Mouse (Mus musculus) Patski (cell line): ENCODE measurements around the gene Gm20388. TPM values are rescaled to one million over a fixed set of nuclear protein-coding genes. Genes with fewer than 3 reads are reported as not detected.
A peak's percentile ranks its signal among the peaks of the same experiment; 100 is the strongest.

Experiments
- ATAC-seq: fragments of 100-300 bp; one replicate; pipeline ENCODE4 v1.8.0; 2021
- CTCF ChIA-PET: fragments of 350-600 bp; sonication (Branson Sonifier 250); formaldehyde crosslinking; loops from one replicate; lab custom pipeline; 2022; ENCODE audit warnings: inconsistent platforms; lab: Charles Lee
- POLR2A ChIA-PET: fragments of 350-600 bp; sonication (Branson Sonifier 250); formaldehyde crosslinking; loops from one replicate; lab custom pipeline; 2022; ENCODE audit warnings: antibody characterized with exemption, inconsistent platforms; lab: Charles Lee
- DNase-seq: peaks from one replicate; pipeline ENCODE4 v3.0.0-alpha.2; 2011; ENCODE audit warnings: low read depth, low spot score
- H3K27me3 ChIP-seq: fragments of 371-371 bp; one replicate; pipeline ENCODE4 v1.5.1; 2021
- CTCF ChIP-seq: fragments of 100-300 bp; IDR thresholded peaks from one replicate; pipeline ENCODE4 v1.5.1; 2021
- in situ Hi-C: fragments of 300-500 bp; cut with MboI; formaldehyde crosslinking; loops from 3 replicates; pipeline ENCODE4 v1.11.1; 2018; ENCODE audit warnings: low pct_unique_long_range_greater_than_20kb, mixed read lengths
- polyA plus RNA-seq: library from polyadenylated mRNA; unstranded; gene quantifications from one replicate; pipeline ENCODE4 v1.2.3, GENCODE M21; 2021

The Gm20388 gene
- polyA plus RNA-seq, 1 experiment from 2014 or later: 86.7 TPM

DNA sequence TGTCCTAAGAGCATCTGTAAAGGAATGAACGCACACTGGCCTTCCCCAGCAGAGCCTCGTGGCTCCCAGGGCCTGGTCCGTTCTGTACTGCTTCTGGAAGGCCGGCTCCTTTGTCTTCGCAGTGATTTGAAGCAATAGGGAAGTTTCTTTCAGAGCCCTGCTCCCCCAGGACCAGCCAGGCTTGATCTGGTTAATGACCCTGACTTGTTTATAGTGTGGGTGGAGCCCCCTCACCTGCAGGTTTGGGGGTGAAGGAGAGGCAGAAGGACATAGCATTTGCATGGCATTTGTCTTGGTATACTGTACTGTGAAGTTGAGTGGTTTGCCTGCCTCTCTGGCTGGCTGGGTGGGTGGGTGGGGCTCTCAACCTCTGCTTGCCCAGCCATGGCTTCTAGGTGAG, 833.8 kb downstream of the Gm20388 start:
- ChIA-PET POLR2A (no interaction called here), CTCF (no interaction called here)
- in situ Hi-C loops: no loop called here
- H3K27me3 ChIP-seq: no peaks in the 10 kb centered on the region
- no peak for DNase-seq
- no peak for ATAC-seq
- no peak for TF ChIP-seq CTCF

DNA sequence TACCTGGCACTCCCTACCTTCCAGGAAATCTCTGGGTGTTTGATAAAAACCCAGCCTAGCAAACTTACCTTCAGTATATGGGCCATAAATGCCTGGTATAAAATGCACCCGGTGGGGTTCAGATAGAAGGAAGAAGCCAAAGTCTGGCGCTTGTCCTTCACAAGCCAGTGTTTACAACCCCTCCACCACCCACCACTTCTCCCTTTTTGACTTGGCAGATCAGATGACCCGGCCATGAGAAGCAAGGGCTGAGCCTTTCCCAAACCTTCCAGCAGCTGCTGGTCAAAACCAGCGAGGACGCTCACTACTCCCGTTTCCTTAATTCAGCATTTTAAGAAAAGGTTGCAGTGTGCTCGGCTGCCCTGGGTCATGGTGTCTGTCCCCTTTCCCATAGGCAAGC, 834.6 kb downstream of the Gm20388 start:
- TF ChIP-seq CTCF: no peak

DNA sequence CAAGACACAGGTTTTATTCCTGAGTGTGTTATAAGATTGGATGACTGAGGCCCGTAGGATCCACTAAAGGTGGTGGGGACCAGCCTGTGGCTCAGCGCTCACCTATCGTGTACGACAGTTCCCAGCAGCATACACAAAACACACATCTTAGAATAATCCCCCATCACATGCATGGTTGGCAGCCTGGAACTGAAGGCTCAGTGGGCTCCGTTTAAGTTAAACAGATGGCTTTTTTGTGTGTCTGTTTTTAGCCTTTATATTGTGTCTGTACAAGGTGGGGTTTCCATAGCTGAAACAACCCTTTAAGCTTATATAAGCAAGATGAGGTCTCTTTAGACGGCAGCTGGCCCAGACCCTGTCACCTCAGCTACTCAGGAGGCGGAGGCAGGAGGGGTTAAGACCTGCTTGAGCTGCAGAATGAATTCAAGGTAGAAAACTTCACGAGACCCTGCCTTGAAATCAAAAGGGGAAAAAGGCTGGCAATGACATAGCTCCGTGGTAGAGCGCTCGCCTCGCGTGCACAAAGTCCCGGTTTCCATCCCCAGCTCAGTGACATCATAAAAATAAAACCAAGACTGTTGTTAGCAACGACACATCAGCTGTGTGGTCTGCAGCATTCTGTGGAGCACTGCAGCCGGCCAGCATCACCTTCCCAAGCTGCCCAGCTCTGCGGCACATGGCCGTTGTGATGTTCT, 835.5 kb downstream of the Gm20388 start:
- POLR2A ChIA-PET: no interaction called here
- H3K27me3 ChIP-seq: no peaks in the 10 kb centered on the region
- ATAC-seq (no peak), DNase-seq (no peak)
- no peak for TF ChIP-seq CTCF
- CTCF ChIA-PET: interaction anchor here (0.9 kb wide), 1 partner anchor 66 kb away, joined by 3 read pairs; no protein-coding TSS in a partner anchor
- in situ Hi-C loops: no loop called here

More for the DNA sequence above, 834.6 kb downstream of the Gm20388 start:
- in situ Hi-C loops: no loop called here
- ATAC-seq (no peak), DNase-seq (no peak)
- ChIA-PET CTCF (no interaction called here), POLR2A (no interaction called here)
- H3K27me3 ChIP-seq: no peaks in the 10 kb centered on the region

DNA sequence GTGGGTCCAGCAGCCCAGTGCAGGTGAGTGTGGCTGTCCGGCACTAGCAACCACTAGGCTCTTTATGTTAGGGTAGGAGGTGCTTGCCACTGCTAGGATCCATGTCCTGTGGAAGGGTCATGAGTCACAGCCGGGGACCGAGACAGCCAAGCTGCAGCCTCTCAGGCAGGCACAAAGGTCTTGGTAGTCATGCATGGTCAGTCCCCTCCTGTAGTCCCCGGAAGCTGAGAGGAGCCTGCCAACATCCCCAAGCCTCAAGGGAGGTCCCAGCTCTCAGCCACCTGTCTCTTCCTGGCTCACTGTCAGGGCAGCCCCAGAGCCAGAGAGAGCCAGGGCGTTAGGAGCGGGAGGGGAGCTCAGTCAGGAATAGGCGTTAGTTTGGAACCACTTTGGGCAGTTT, 836.6 kb downstream of the Gm20388 start:
- no peak for DNase-seq
- in situ Hi-C loops: no loop called here
- CTCF ChIA-PET: interaction anchor here (0.7 to 0.9 kb wide), 2 partner anchors 25 to 67 kb away, joined by 3 read pairs; no protein-coding TSS in a partner anchor
- H3K27me3 ChIP-seq: no peaks in the 10 kb centered on the region
- no peak for TF ChIP-seq CTCF
- ATAC-seq: no peak
- POLR2A ChIA-PET: interaction anchor here (0.7 kb wide), 1 partner anchor 318 kb away, joined by 3 read pairs; no protein-coding TSS in a partner anchor

DNA sequence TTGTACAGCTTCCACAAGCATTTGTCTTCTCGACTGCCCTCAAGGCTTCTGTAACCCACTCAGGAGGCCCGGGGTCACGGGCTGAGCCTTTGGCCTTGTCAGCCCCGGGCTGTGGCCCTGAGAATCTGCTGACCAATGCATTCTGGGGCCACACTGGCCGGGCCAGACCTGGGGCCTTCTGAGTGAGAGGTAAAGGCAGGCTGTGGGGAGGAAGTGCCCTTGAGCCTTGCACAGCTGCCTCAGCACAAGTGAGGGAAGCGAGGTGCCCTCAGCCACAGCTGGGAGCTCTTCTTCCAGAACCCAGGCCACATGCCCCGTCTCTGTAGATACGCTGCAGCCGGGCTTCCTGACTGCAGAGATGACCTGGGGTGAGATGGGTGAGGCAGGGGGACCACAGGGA, 840.0 kb downstream of the Gm20388 start:
- CTCF ChIA-PET: no interaction called here
- in situ Hi-C loops: no loop called here
- no peak for TF ChIP-seq CTCF
- DNase-seq (no peak), ATAC-seq (no peak)
- H3K27me3 ChIP-seq: no peaks in the 10 kb centered on the region
- POLR2A ChIA-PET: no interaction called here

DNA sequence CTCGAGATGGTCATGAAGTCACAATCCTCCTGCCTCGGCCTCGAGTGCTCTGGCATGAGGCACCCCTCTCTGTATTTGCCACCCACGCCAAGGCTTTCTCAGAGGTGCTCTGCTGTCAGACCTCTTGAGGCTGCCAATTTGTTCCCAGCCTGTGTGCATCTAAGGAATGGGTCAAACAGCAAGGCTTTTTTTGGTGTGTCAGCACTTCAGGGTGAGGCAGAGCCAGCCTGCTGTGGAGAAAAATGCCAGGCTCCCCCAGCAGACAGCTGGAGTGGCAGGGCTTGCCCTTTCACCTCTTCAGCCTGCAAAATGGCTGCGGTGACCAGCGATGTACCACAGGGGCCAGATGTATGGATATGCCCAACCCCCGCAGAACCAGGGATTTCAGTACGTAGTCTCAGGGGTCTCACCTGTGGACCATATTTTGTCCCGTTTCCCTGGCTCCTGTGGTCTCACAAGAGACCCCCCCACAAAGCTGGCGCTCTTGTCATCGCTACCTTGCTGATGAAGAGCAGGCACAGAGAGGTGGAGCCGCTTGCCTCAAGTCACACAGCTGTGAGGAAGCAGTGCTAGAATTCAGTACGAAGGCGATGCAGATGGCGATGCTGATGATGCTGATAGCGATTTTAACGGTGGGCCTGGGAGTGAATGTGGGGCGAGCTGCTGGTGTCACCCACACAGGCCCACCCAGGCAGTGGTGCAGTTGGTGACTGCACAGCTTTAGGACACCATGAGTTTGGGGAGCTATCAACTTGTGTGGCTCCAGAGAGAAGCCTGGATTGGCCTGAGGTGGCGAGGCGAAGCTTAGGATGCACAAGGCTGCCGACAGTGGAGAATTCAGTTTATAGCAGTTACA, 840.8 kb downstream of the Gm20388 start:
- ATAC-seq (no peak), DNase-seq (no peak)
- in situ Hi-C loops: no loop called here
- TF ChIP-seq CTCF: no peak
- CTCF ChIA-PET: no interaction called here
- POLR2A ChIA-PET: no interaction called here
- no peaks in the 10 kb centered on the region for H3K27me3 ChIP-seq

DNA sequence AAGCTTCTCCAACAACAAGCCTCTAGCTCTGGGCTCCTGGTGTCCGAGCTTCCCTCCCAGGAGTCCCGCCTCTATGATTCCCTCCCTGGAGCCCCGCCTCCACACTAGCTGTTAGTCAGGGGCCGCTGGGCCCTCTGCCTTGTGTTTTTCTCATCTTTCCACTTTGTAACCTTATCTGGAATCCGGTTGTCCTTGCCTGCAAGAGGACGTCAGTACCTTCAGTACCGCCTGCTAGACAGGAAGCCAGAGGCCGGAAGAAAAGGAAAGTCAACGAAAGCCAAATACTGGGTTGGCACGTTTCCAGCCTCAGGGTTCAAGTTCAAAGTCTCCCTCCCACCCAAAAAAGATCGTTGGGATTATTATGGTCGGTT, 841.4 kb downstream of the Gm20388 start:
- H3K27me3 ChIP-seq: no peaks in the 10 kb centered on the region
- TF ChIP-seq CTCF: no peak
- no peak for ATAC-seq
- ChIA-PET POLR2A (no interaction called here), CTCF (no interaction called here)
- DNase-seq: no peak
- in situ Hi-C loops: no loop called here

DNA sequence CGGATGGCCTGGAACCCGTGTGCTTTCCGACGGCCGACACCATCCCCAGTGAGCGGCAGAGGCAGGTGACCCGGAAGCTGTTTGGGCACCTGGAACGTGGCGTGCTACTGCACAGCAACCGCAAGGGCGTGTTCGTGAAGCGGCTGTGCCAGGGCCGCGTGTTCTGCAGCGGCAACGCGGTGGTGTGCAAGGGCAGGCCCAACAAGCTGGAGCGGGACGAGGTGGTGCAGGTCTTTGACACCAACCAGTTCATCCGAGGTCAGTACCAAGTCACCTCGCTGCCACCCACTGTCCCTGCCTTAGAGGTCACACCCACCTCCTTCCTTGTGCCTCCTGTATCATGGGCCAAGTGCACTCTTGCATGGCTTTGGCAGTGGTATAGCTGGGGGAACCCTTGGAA, 842.8 kb downstream of the Gm20388 start:
- no peak for DNase-seq
- no peak for TF ChIP-seq CTCF
- in situ Hi-C loops: no loop called here
- POLR2A ChIA-PET: no interaction called here
- H3K27me3 ChIP-seq: no peaks in the 10 kb centered on the region
- CTCF ChIA-PET: no interaction called here
- no peak for ATAC-seq

DNA sequence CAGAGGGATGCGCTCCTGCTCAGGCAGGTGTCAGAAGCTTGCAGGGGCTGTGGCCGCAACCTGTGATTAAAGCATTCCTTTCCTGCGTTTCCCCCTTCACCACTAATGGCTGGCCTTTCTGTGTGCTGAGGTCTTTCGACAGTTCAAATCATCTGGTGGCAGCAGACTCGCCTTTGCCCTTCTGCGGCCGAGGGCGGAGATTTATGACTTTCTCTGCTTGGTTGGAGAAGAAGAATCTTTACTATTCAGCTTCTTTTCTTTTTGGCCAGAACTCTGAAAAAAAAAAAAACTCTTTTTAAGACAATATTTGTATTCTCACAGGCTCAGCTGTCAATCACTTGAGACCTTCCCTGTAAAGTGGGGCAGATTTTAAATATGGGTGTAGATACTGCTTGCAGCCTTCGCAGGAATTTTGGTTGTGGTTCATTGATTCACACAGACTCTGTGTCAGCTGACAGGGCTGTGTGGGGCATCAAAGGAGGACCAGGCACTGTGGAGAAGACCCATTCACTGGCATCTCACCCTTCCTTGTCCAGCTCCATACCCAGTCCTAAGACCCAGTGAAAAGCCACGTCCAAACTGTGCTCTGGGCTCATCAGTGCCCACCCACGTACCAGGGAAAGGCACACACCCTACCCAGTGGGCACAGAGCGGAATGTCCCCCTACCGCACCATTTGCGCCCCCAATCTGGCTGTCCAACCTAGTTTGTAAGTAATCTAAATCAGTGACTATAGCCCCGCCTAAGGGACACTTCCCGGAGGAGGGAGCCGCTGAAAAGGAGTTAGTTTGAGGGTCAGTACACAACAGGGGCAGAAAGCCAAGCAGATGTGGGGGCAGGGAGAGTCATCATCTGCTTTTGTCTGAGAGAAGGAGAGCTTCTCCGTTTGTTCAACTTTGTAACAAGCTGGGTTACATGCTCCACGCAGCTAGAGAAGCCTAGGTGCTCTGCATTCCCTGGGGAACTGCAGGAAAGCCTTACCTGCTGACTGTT, 845.0 kb downstream of the Gm20388 start:
- in situ Hi-C loops: no loop called here
- no peak for DNase-seq
- ChIA-PET POLR2A (interaction anchor here (0.8 to 1.2 kb wide), 2 partner anchors 12 to 21 kb away, joined by 4 to 6 read pairs; no protein-coding TSS in a partner anchor), CTCF (no interaction called here)
- no peak for TF ChIP-seq CTCF
- no peaks in the 10 kb centered on the region for H3K27me3 ChIP-seq
- peak; percentile 58 for ATAC-seq

DNA sequence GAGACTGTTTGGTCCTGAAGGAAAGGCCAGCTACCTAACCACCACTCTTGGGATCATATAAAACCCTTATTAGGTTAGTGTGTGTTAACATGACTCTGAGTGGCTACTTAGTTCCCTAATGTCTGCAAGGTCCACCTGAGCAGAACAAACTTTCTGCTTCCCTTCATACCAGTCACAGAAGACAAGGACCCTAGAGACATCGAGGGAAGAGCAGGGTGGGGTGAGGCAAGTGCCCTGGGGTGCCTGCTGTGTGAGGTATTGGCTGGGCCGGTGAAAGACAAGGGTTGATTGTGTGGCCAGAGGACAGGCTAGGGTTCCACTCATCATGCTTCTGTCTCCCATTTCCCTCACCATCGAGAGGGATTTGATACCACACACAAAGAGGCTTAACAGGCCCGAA, 847.4 kb downstream of the Gm20388 start:
- ATAC-seq: no peak
- ChIA-PET POLR2A (no interaction called here), CTCF (interaction anchor here (1.2 kb wide), 1 partner anchor 12 kb away, joined by 3 read pairs; no protein-coding TSS in a partner anchor)
- DNase-seq: no peak
- TF ChIP-seq CTCF: no peak
- in situ Hi-C loops: no loop called here
- peaks cover 5% of the 10 kb centered on the region for H3K27me3 ChIP-seq
